Mouse (Mus musculus): ENCODE measurements around the gene Tesk2. TPM values are rescaled to one million over a fixed set of nuclear protein-coding genes. Genes with fewer than 3 reads are reported as not detected.

Gene Tesk2
- polyA plus RNA-seq, 1 experiment from 2014 or later, result 3.1 TPM

GRCm38 (mm10) chr4:116792453-116792852 is 71.7 kb downstream of the Tesk2 start:
- WGBS, result 89% methylated on average over 8 of the region's 8 CpGs
- Histone ChIP-seq H3K36me3 (ENCODE audit: control insufficient read depth, insufficient read depth, low read length) (no peaks in the 10 kb centered on the region), H3K4me1 (ENCODE audit: control insufficient read depth, insufficient read depth, low read depth, low read length) (no peaks in the 10 kb centered on the region), H3K4me2 (ENCODE audit: low read length) (no peak overlapping the region), H3K27me3 (replicated peaks; ENCODE audit: control insufficient read depth, insufficient read depth, low read length) (no peaks in the 10 kb centered on the region), H3K9me3 (ENCODE audit: control insufficient read depth, low read length) (no peaks in the 10 kb centered on the region), H3K4me3 (ENCODE audit: low read length) (no peak overlapping the region), H3K9ac (ENCODE audit: low read depth, low read length) (no peak overlapping the region), H3K27ac (ENCODE audit: low read depth, low read length) (no peak overlapping the region)
- ATAC-seq, result no peak

- no peaks in the 10 kb centered on the region for H3K9me3 ChIP-seq (ENCODE audit: control insufficient read depth, low read length)
- H3K27me3 ChIP-seq (replicated peaks; ENCODE audit: control insufficient read depth, insufficient read depth, low read length), result no peaks in the 10 kb centered on the region
- no peak overlapping the region for H3K27ac ChIP-seq (ENCODE audit: low read depth, low read length)
- no peak overlapping the region for H3K9ac ChIP-seq (ENCODE audit: low read depth, low read length)
- no peak overlapping the region for H3K4me3 ChIP-seq (ENCODE audit: low read length)
- no peaks in the 10 kb centered on the region for H3K36me3 ChIP-seq (ENCODE audit: control insufficient read depth, insufficient read depth, low read length)
- 77% methylated on average over 2 of the region's 2 CpGs for WGBS
- ATAC-seq, result no peak
- no peaks in the 10 kb centered on the region for H3K4me1 ChIP-seq (ENCODE audit: control insufficient read depth, insufficient read depth, low read depth, low read length)
- H3K4me2 ChIP-seq (ENCODE audit: low read length), result no peak overlapping the region
Measured at GRCm38 (mm10) chr4:116794273-116794672, 73.5 kb downstream of the Tesk2 start.

- Histone ChIP-seq H3K4me2 (ENCODE audit: low read length) (no peak overlapping the region), H3K9me3 (ENCODE audit: control insufficient read depth, low read length) (no peaks in the 10 kb centered on the region), H3K27ac (ENCODE audit: low read depth, low read length) (no peak overlapping the region), H3K27me3 (replicated peaks; ENCODE audit: control insufficient read depth, insufficient read depth, low read length) (no peaks in the 10 kb centered on the region), H3K4me3 (ENCODE audit: low read length) (no peak overlapping the region), H3K9ac (ENCODE audit: low read depth, low read length) (no peak overlapping the region), H3K36me3 (ENCODE audit: control insufficient read depth, insufficient read depth, low read length) (no peaks in the 10 kb centered on the region), H3K4me1 (ENCODE audit: control insufficient read depth, insufficient read depth, low read depth, low read length) (no peaks in the 10 kb centered on the region)
- ATAC-seq, result no peak
- WGBS, result 66% methylated on average over 1 of the region's 1 CpGs
Measured at GRCm38 (mm10) chr4:116796442-116797110, 75.8 kb downstream of the Tesk2 start.

GRCm38 (mm10) chr4:116799901-116800300 is 79.2 kb downstream of the Tesk2 start:
- H3K9me3 ChIP-seq (ENCODE audit: control insufficient read depth, low read length), result no peaks in the 10 kb centered on the region
- no peak overlapping the region for H3K9ac ChIP-seq (ENCODE audit: low read depth, low read length)
- no peaks in the 10 kb centered on the region for H3K4me1 ChIP-seq (ENCODE audit: control insufficient read depth, insufficient read depth, low read depth, low read length)
- no peak overlapping the region for H3K4me2 ChIP-seq (ENCODE audit: low read length)
- H3K27ac ChIP-seq (ENCODE audit: low read depth, low read length), result no peak overlapping the region
- no peak overlapping the region for H3K4me3 ChIP-seq (ENCODE audit: low read length)
- H3K36me3 ChIP-seq (ENCODE audit: control insufficient read depth, insufficient read depth, low read length), result peaks cover 19% of the 10 kb centered on the region
- 40% methylated on average over 5 of the region's 5 CpGs for WGBS
- no peak for ATAC-seq
- H3K27me3 ChIP-seq (replicated peaks; ENCODE audit: control insufficient read depth, insufficient read depth, low read length), result no peaks in the 10 kb centered on the region

- WGBS, result under 1% methylated on average over 58 of the region's 58 CpGs
- ATAC-seq, result peak; percentile 99
- Histone ChIP-seq H3K27me3 (replicated peaks; ENCODE audit: control insufficient read depth, insufficient read depth, low read length) (no peaks in the 10 kb centered on the region), H3K27ac (ENCODE audit: low read depth, low read length) (peak within 1 kb of the TSS; percentile 94), H3K4me1 (ENCODE audit: control insufficient read depth, insufficient read depth, low read depth, low read length) (peaks cover 9% of the 10 kb centered on the region), H3K36me3 (ENCODE audit: control insufficient read depth, insufficient read depth, low read length) (peaks cover 21% of the 10 kb centered on the region), H3K9ac (ENCODE audit: low read depth, low read length) (peak within 1 kb of the TSS; percentile 81), H3K4me2 (ENCODE audit: low read length) (peak within 1 kb of the TSS; percentile 81), H3K9me3 (ENCODE audit: control insufficient read depth, low read length) (no peaks in the 10 kb centered on the region), H3K4me3 (ENCODE audit: low read length) (peak within 1 kb of the TSS; percentile 76)
Measured at GRCm38 (mm10) chr4:116807197-116808129, 86.7 kb downstream of the Tesk2 start, which contains the start of the genes Toe1 and Mutyh. Gene Toe1, minus strand, starts transcription at chr4:116807640. Gene Mutyh, plus strand, starts transcription at chr4:116807723.

- Histone ChIP-seq H3K9me3 (ENCODE audit: control insufficient read depth, low read length) (no peaks in the 10 kb centered on the region), H3K36me3 (ENCODE audit: control insufficient read depth, insufficient read depth, low read length) (no peaks in the 10 kb centered on the region), H3K4me3 (ENCODE audit: low read length) (no peak overlapping the region), H3K27me3 (replicated peaks; ENCODE audit: control insufficient read depth, insufficient read depth, low read length) (no peaks in the 10 kb centered on the region), H3K4me1 (ENCODE audit: control insufficient read depth, insufficient read depth, low read depth, low read length) (peaks cover 9% of the 10 kb centered on the region), H3K9ac (ENCODE audit: low read depth, low read length) (no peak overlapping the region), H3K27ac (ENCODE audit: low read depth, low read length) (no peak overlapping the region), H3K4me2 (ENCODE audit: low read length) (no peak overlapping the region)
- 86% methylated on average over 3 of the region's 3 CpGs for WGBS
- no peak for ATAC-seq
Measured at GRCm38 (mm10) chr4:116811012-116811411, 90.3 kb downstream of the Tesk2 start.

- no peaks in the 10 kb centered on the region for H3K4me1 ChIP-seq (ENCODE audit: control insufficient read depth, insufficient read depth, low read depth, low read length)
- no peak overlapping the region for H3K4me2 ChIP-seq (ENCODE audit: low read length)
- H3K9me3 ChIP-seq (ENCODE audit: control insufficient read depth, low read length), result no peaks in the 10 kb centered on the region
- no peaks in the 10 kb centered on the region for H3K36me3 ChIP-seq (ENCODE audit: control insufficient read depth, insufficient read depth, low read length)
- no peak for ATAC-seq
- H3K27ac ChIP-seq (ENCODE audit: low read depth, low read length), result no peak overlapping the region
- H3K9ac ChIP-seq (ENCODE audit: low read depth, low read length), result no peak overlapping the region
- H3K4me3 ChIP-seq (ENCODE audit: low read length), result no peak overlapping the region
- 80% methylated on average over 5 of the region's 5 CpGs for WGBS
- peaks cover 5% of the 10 kb centered on the region for H3K27me3 ChIP-seq (replicated peaks; ENCODE audit: control insufficient read depth, insufficient read depth, low read length)
Measured at GRCm38 (mm10) chr4:116815276-116815675, 94.5 kb downstream of the Tesk2 start.

- Histone ChIP-seq H3K27ac (ENCODE audit: low read depth, low read length) (no peak overlapping the region), H3K9me3 (ENCODE audit: control insufficient read depth, low read length) (no peaks in the 10 kb centered on the region), H3K9ac (ENCODE audit: low read depth, low read length) (no peak overlapping the region), H3K4me3 (ENCODE audit: low read length) (no peak overlapping the region), H3K4me1 (ENCODE audit: control insufficient read depth, insufficient read depth, low read depth, low read length) (peaks cover 11% of the 10 kb centered on the region), H3K36me3 (ENCODE audit: control insufficient read depth, insufficient read depth, low read length) (no peaks in the 10 kb centered on the region), H3K4me2 (ENCODE audit: low read length) (no peak overlapping the region), H3K27me3 (replicated peaks; ENCODE audit: control insufficient read depth, insufficient read depth, low read length) (peaks cover 13% of the 10 kb centered on the region)
- no peak for ATAC-seq
- WGBS, result 85% methylated on average over 6 of the region's 6 CpGs
Measured at GRCm38 (mm10) chr4:116817486-116817885, 96.7 kb downstream of the Tesk2 start.

Data from hindbrain, embryonic 16.5 days (tissue).